Mouse (Mus musculus): Measurements from ENCODE around the gene Aldoc. TPM values are rescaled to one million over a fixed set of nuclear protein-coding genes. Genes with fewer than 3 reads are reported as not detected.

Gene Aldoc
- polyA plus RNA-seq, 1 experiment: 3.5 TPM

GRCm38 (mm10) chr11:78324965-78325364, 2.2 kb downstream of the Aldoc start:
- TF ChIP-seq GATA1 (IDR thresholded peaks at IDR 0.05; ENCODE audit: low read length): no peak

- TF ChIP-seq GATA1 (IDR thresholded peaks at IDR 0.05; ENCODE audit: low read length): no peak
These were observed 4.4 kb downstream of the Aldoc start for GRCm38 (mm10) chr11:78327215-78327614.

- no peak for TF ChIP-seq GATA1 (IDR thresholded peaks at IDR 0.05; ENCODE audit: low read length)
These were observed 5.1 kb downstream of the Aldoc start, which contains the start of gene Pigs for GRCm38 (mm10) chr11:78327634-78328511. Gene Pigs (plus strand): TSS chr11:78328415.

- no peak for TF ChIP-seq GATA1 (IDR thresholded peaks at IDR 0.05; ENCODE audit: low read length)
These were observed 5.8 kb downstream of the Aldoc start for GRCm38 (mm10) chr11:78328512-78329056.

GRCm38 (mm10) chr11:78332676-78333075, 9.9 kb downstream of the Aldoc start:
- no peak for TF ChIP-seq GATA1 (IDR thresholded peaks at IDR 0.05; ENCODE audit: low read length)

- no peak for TF ChIP-seq GATA1 (IDR thresholded peaks at IDR 0.05; ENCODE audit: low read length)
These were observed 11.2 kb downstream of the Aldoc start for GRCm38 (mm10) chr11:78333992-78334391.

GRCm38 (mm10) chr11:78337040-78337439, 14.3 kb downstream of the Aldoc start:
- TF ChIP-seq GATA1 (IDR thresholded peaks at IDR 0.05; ENCODE audit: low read length): no peak

GRCm38 (mm10) chr11:78341702-78342101, 18.9 kb downstream of the Aldoc start:
- TF ChIP-seq GATA1 (IDR thresholded peaks at IDR 0.05; ENCODE audit: low read length): no peak

- TF ChIP-seq GATA1 (IDR thresholded peaks at IDR 0.05; ENCODE audit: low read length): no peak
These were observed 20.9 kb downstream of the Aldoc start, which contains the start of gene Unc119 for GRCm38 (mm10) chr11:78343381-78344327. Gene Unc119 (plus strand): TSS chr11:78343482.

GRCm38 (mm10) chr11:78344328-78344889, 21.6 kb downstream of the Aldoc start:
- no peak for TF ChIP-seq GATA1 (IDR thresholded peaks at IDR 0.05; ENCODE audit: low read length)

- TF ChIP-seq GATA1 (IDR thresholded peaks at IDR 0.05; ENCODE audit: low read length): no peak
These were observed 22.3 kb downstream of the Aldoc start for GRCm38 (mm10) chr11:78344890-78345715.

- TF ChIP-seq GATA1 (IDR thresholded peaks at IDR 0.05; ENCODE audit: low read length): no peak
These were observed 23.0 kb downstream of the Aldoc start for GRCm38 (mm10) chr11:78345801-78346200.

- no peak for TF ChIP-seq GATA1 (IDR thresholded peaks at IDR 0.05; ENCODE audit: low read length)
These were observed 23.7 kb downstream of the Aldoc start for GRCm38 (mm10) chr11:78346326-78347069.
